ENCODE assay signal across 8 mouse cellular contexts in the genomic region with DNA sequence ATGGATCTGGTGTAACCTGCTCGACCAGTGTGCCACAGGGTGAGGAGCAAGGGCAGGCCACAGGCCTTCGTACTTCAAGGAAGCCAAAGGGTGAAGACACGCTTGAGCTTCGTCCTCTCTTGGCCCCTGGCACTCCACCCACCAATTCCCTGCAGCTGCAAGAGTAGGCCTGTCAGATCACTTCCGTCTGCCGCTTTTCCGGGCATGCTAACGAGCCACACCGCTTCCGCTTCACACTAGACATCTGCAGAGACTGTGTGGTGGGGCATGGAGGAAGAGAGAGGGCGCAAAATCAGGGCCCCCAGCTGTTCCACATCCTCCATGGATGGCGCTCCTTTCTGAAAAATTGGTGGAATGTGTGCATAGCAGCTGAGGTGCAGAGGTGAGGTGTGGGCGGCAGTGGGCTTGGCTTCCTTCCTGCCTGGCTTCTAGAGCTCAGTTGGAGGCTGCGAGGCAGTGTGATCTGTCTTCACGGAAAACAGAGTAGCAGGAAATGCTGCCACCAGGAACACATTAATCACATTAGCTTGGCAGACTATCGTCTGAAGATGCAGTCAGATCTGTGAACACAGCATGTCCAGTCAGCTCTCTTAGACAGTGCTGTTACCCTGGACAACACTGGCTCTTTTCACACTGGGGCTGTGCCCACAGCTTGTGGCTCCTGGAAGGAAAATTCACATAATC.
DNase-seq lines count a peak whose midpoint lies in the region; ATAC-seq and TF ChIP-seq lines count a peak whose summit lies in the region.

No protein-coding gene starts in this region.

- H3K4me3 ChIP-seq in forebrain, embryonic 15.5 days: no peak overlapping the region
- H3K4me3 ChIP-seq in hindbrain, embryonic 10.5 days: no peak overlapping the region
- H3K4me3 ChIP-seq in lung, postnatal 0 days (ENCODE audit: low read depth, low read length): no peak overlapping the region

- H3K9me3 ChIP-seq in forebrain, embryonic 15.5 days: no peaks in the 10 kb centered on the region
- H3K9me3 ChIP-seq in hindbrain, embryonic 10.5 days: no peaks in the 10 kb centered on the region
- H3K9me3 ChIP-seq in lung, postnatal 0 days (ENCODE audit: low read length): no peaks in the 10 kb centered on the region

- TF ChIP-seq CTCF in lung, postnatal 0 days (IDR thresholded peaks at IDR 0.05): 0 out of 2 replicates have a peak, but pooled peaks have one; percentile 20

- H3K27me3 ChIP-seq in forebrain, embryonic 15.5 days: no peaks in the 10 kb centered on the region
- no peaks in the 10 kb centered on the region for H3K27me3 ChIP-seq in hindbrain, embryonic 10.5 days (ENCODE audit: insufficient read depth, poor library complexity, severe bottlenecking)
- H3K27me3 ChIP-seq in lung, postnatal 0 days (replicated peaks; ENCODE audit: insufficient read depth, low read length): no peaks in the 10 kb centered on the region

- 53% methylated on average over 16 of the region's 16 CpGs for WGBS in forebrain, embryonic 15.5 days
- 53% methylated on average over 16 of the region's 16 CpGs for WGBS in hindbrain, embryonic 10.5 days
- WGBS in lung, postnatal 0 days: 17% methylated on average over 16 of the region's 16 CpGs

- no peak for TF ChIP-seq EP300 in lung, postnatal 0 days (IDR thresholded peaks at IDR 0.05)

- no peak overlapping the region for H3K9ac ChIP-seq in forebrain, embryonic 15.5 days (replicated peaks)
- no peak overlapping the region for H3K9ac ChIP-seq in lung, postnatal 0 days (replicated peaks; ENCODE audit: low read depth)

- H3K4me1 ChIP-seq in forebrain, embryonic 15.5 days: peaks cover 7% of the 10 kb centered on the region; the same call in 1 of the 2 replicates
- H3K4me1 ChIP-seq in hindbrain, embryonic 10.5 days (replicated peaks): peaks cover 11% of the 10 kb centered on the region
- H3K4me1 ChIP-seq in lung, postnatal 0 days (ENCODE audit: insufficient read depth, low read depth, low read length): no peaks in the 10 kb centered on the region

- peak; percentile 63 for ATAC-seq in forebrain, embryonic 15.5 days (replicated peaks)
- peak; percentile 84 for ATAC-seq in lung, postnatal 0 days

- DNase-seq in urinary bladder, adult 18-20 months (ENCODE audit: low spot score in 2 of 2): peak; percentile 16 to 25
- no peak for DNase-seq in urinary bladder, postnatal 10 days (ENCODE audit: low spot score)
- peak; percentile 47 for DNase-seq in hindbrain, embryonic 10.5 days (ENCODE audit: low spot score)
- peak; percentile 12 to 20 for DNase-seq in layer of hippocampus, adult 18-20 months (ENCODE audit: low spot score in 2 of 2)
- DNase-seq in lung, postnatal 0 days (ENCODE audit: low spot score): peak; percentile 65
- DNase-seq in retina, postnatal 1 day: peak; percentile 43
- peak; percentile 82 to 89 for DNase-seq in thymus, postnatal 36 days

- H3K27ac ChIP-seq in forebrain, embryonic 15.5 days (replicated peaks): no peak overlapping the region
- H3K27ac ChIP-seq in hindbrain, embryonic 10.5 days: peak overlapping the region; percentile 72
- no peak overlapping the region for H3K27ac ChIP-seq in lung, postnatal 0 days (ENCODE audit: low read length)

- H3K36me3 ChIP-seq in forebrain, embryonic 15.5 days: no peaks in the 10 kb centered on the region
- no peaks in the 10 kb centered on the region for H3K36me3 ChIP-seq in hindbrain, embryonic 10.5 days
- no peaks in the 10 kb centered on the region for H3K36me3 ChIP-seq in lung, postnatal 0 days (ENCODE audit: insufficient read depth, low read length)

- H3K4me2 ChIP-seq in forebrain, embryonic 15.5 days (replicated peaks): no peak overlapping the region
- peak overlapping the region; percentile 37 for H3K4me2 ChIP-seq in lung, postnatal 0 days (replicated peaks; ENCODE audit: low read depth, low read length)
